Mouse (Mus musculus): Measurements from ENCODE around the gene Rhbdd1.

The Rhbdd1 gene

GRCm38 (mm10) chr1:82437273-82437672, 121.0 kb downstream of the Rhbdd1 start:
- no peak for DNase-seq

GRCm38 (mm10) chr1:82440123-82440522, 123.9 kb downstream of the Rhbdd1 start:
- no peak for DNase-seq

GRCm38 (mm10) chr1:82443517-82443916, 127.3 kb downstream of the Rhbdd1 start:
- no peak for DNase-seq

GRCm38 (mm10) chr1:82446049-82446448, 129.8 kb downstream of the Rhbdd1 start:
- peak; percentile 29 for DNase-seq

GRCm38 (mm10) chr1:82449851-82450250, 133.6 kb downstream of the Rhbdd1 start:
- DNase-seq, result no peak

- DNase-seq, result no peak
These were observed 135.8 kb downstream of the Rhbdd1 start for GRCm38 (mm10) chr1:82451927-82452651.

GRCm38 (mm10) chr1:82454031-82454430, 137.8 kb downstream of the Rhbdd1 start:
- DNase-seq, result no peak

- DNase-seq, result no peak
These were observed 143.1 kb downstream of the Rhbdd1 start for GRCm38 (mm10) chr1:82459350-82459749.

- no peak for DNase-seq
These were observed 143.7 kb downstream of the Rhbdd1 start for GRCm38 (mm10) chr1:82459926-82460325.

- peak; percentile 17 for DNase-seq
These were observed 144.8 kb downstream of the Rhbdd1 start for GRCm38 (mm10) chr1:82461041-82461440.

GRCm38 (mm10) chr1:82465321-82465853, 149.1 kb downstream of the Rhbdd1 start:
- no peak for DNase-seq

GRCm38 (mm10) chr1:82468872-82469271, 152.6 kb downstream of the Rhbdd1 start:
- no peak for DNase-seq

- no peak for DNase-seq
These were observed 154.4 kb downstream of the Rhbdd1 start for GRCm38 (mm10) chr1:82470516-82471225.

- no peak for DNase-seq
These were observed 157.2 kb downstream of the Rhbdd1 start for GRCm38 (mm10) chr1:82473467-82473866.

- peak; percentile 44 for DNase-seq
These were observed 158.3 kb downstream of the Rhbdd1 start for GRCm38 (mm10) chr1:82474461-82474961.

- DNase-seq, result no peak
These were observed 159.0 kb downstream of the Rhbdd1 start for GRCm38 (mm10) chr1:82475254-82475653.

GRCm38 (mm10) chr1:82475821-82476220, 159.6 kb downstream of the Rhbdd1 start:
- DNase-seq, result no peak

GRCm38 (mm10) chr1:82476256-82476655, 160.0 kb downstream of the Rhbdd1 start:
- DNase-seq, result peak; percentile 27

GRCm38 (mm10) chr1:82476746-82477145, 160.5 kb downstream of the Rhbdd1 start:
- DNase-seq, result no peak

- DNase-seq, result no peak
These were observed 163.6 kb downstream of the Rhbdd1 start for GRCm38 (mm10) chr1:82479696-82480487.

GRCm38 (mm10) chr1:82482371-82482770, 166.1 kb downstream of the Rhbdd1 start:
- no peak for DNase-seq

- DNase-seq, result no peak
These were observed 170.1 kb downstream of the Rhbdd1 start for GRCm38 (mm10) chr1:82486371-82486770.

- no peak for DNase-seq
These were observed 175.7 kb downstream of the Rhbdd1 start for GRCm38 (mm10) chr1:82491954-82492353.

All from lung, postnatal 10 days (tissue).